Mouse (Mus musculus) forebrain, embryonic 13.5 days (tissue): ENCODE data around the gene Gm13889. TPM values are rescaled to one million over a fixed set of nuclear protein-coding genes. Genes with fewer than 3 reads are reported as not detected.

Experiments
- ATAC-seq: fragments of 200-750 bp; cut with Nextera tagmentation; 2 replicates; pipeline ENCODE4 v1.8.0; 2017
- H3K27ac ChIP-seq: fragments of 300-500 bp; sonication (generic); 2 replicates; pipeline ENCODE4 v1.5.1; 2015; ENCODE audit warnings: inconsistent platforms, mild to moderate bottlenecking, moderate library complexity
- H3K27me3 ChIP-seq: fragments of 300-500 bp; sonication (generic); 2 replicates; pipeline ENCODE4 v1.6.1; 2015; ENCODE audit warnings: mild to moderate bottlenecking, inconsistent platforms
- H3K36me3 ChIP-seq: fragments of 300-500 bp; sonication (generic); 2 replicates; pipeline ENCODE4 v1.6.1; 2015; ENCODE audit warnings: mild to moderate bottlenecking, inconsistent platforms; ENCODE audit not compliant: poor library complexity, severe bottlenecking
- H3K4me1 ChIP-seq: fragments of 300-500 bp; sonication (generic); 2 replicates; pipeline ENCODE4 v1.6.1; 2015; ENCODE audit warnings: inconsistent platforms
- H3K4me2 ChIP-seq: fragments of 300-500 bp; sonication (generic); 2 replicates; pipeline ENCODE4 v1.6.1; 2015; ENCODE audit warnings: inconsistent platforms, mild to moderate bottlenecking, moderate library complexity
- H3K4me3 ChIP-seq: fragments of 300-500 bp; sonication (generic); 2 replicates; pipeline ENCODE4 v1.5.1; 2015; ENCODE audit warnings: mild to moderate bottlenecking, inconsistent platforms
- H3K9ac ChIP-seq: fragments of 300-500 bp; sonication (generic); 2 replicates; pipeline ENCODE4 v1.6.1; 2015; ENCODE audit warnings: mild to moderate bottlenecking, inconsistent platforms
- H3K9me3 ChIP-seq: fragments of 300-500 bp; sonication (generic); replicated peaks from 2 replicates; pipeline ENCODE4 v1.6.1; 2016; ENCODE audit warnings: inconsistent platforms
- WGBS: fragments of 180-500 bp; shearing (Covaris S2); methylation state at CpG from one replicate; pipeline ENCODE4 v1.1.7; 2015; 5-methylcytosine and 5-hydroxymethylcytosine counted together
- polyA plus RNA-seq: library from polyadenylated mRNA; unstranded; fragments of >200 nt; fragmentation: Nextera tagmentation; extraction: Ambion mirVana; gene quantifications from 2 replicates; pipeline ENCODE4 v1.2.1, GENCODE M21; 2015

Gm13889 gene
- 17.7 and 22.3 TPM in 2 replicates for polyA plus RNA-seq

- H3K9me3 ChIP-seq = no peaks in the 10 kb centered on the region
- peak within 1 kb of the TSS; percentile 98 for H3K9ac ChIP-seq
- H3K27ac ChIP-seq = peak within 1 kb of the TSS; percentile 97
- ATAC-seq = peak; percentile 82
- peaks cover 40% of the 10 kb centered on the region for H3K4me1 ChIP-seq
- peak within 1 kb of the TSS; percentile 72 for H3K4me3 ChIP-seq
- WGBS = 2% methylated on average over 40 of the region's 62 CpGs
- peak within 1 kb of the TSS; percentile 98 for H3K4me2 ChIP-seq
- H3K36me3 ChIP-seq = no peaks in the 10 kb centered on the region
- 0 out of 2 replicates have a peak, but pooled peaks cover 3% of the 10 kb centered on the region for H3K27me3 ChIP-seq
These were observed at the start of gene Gm13889 for GRCm38 (mm10) chr2:93956908-93957784. Gene Gm13889 (minus strand): TSS chr2:93957201.

- Histone ChIP-seq H3K27ac (peak overlapping the region; percentile 6; the same call in 1 of the 2 replicates), H3K27me3 (no peaks in the 10 kb centered on the region), H3K4me2 (no peak overlapping the region), H3K9ac (no peak overlapping the region), H3K4me3 (no peak overlapping the region), H3K4me1 (peaks cover 4% of the 10 kb centered on the region; the same call in 1 of the 2 replicates), H3K9me3 (no peaks in the 10 kb centered on the region), H3K36me3 (peaks cover 82% of the 10 kb centered on the region)
- ATAC-seq = peak; percentile 94
- 3% methylated on average over 2 of the region's 2 CpGs for WGBS
These were observed 45.3 kb upstream of the Gm13889 start for GRCm38 (mm10) chr2:94002331-94002730.

GRCm38 (mm10) chr2:94001918-94002317 lies 44.9 kb upstream of the Gm13889 start:
- no peak overlapping the region; the same call in 1 of the 2 replicates for H3K27ac ChIP-seq
- peak; percentile 51 for ATAC-seq
- H3K36me3 ChIP-seq = peaks cover 81% of the 10 kb centered on the region
- no peak overlapping the region for H3K4me3 ChIP-seq
- peaks cover 4% of the 10 kb centered on the region; the same call in 1 of the 2 replicates for H3K4me1 ChIP-seq
- no peak overlapping the region for H3K9ac ChIP-seq
- H3K27me3 ChIP-seq = no peaks in the 10 kb centered on the region
- WGBS = 88% methylated on average over 4 of the region's 4 CpGs
- no peaks in the 10 kb centered on the region for H3K9me3 ChIP-seq
- H3K4me2 ChIP-seq = no peak overlapping the region

GRCm38 (mm10) chr2:94001411-94001810 lies 44.4 kb upstream of the Gm13889 start:
- Histone ChIP-seq H3K27ac (no peak overlapping the region), H3K36me3 (peaks cover 77% of the 10 kb centered on the region), H3K4me2 (no peak overlapping the region), H3K27me3 (no peaks in the 10 kb centered on the region), H3K9ac (no peak overlapping the region), H3K9me3 (no peaks in the 10 kb centered on the region), H3K4me3 (no peak overlapping the region), H3K4me1 (peaks cover 4% of the 10 kb centered on the region; the same call in 1 of the 2 replicates)
- ATAC-seq = no peak
- 83% methylated on average over 6 of the region's 6 CpGs for WGBS

- Histone ChIP-seq H3K27me3 (no peaks in the 10 kb centered on the region), H3K4me2 (no peak within 1 kb of the TSS), H3K9me3 (no peaks in the 10 kb centered on the region), H3K36me3 (peaks cover 68% of the 10 kb centered on the region), H3K9ac (no peak within 1 kb of the TSS), H3K4me1 (peaks cover 24% of the 10 kb centered on the region), H3K27ac (no peak within 1 kb of the TSS), H3K4me3 (no peak within 1 kb of the TSS)
- ATAC-seq = no peak
- WGBS = 97% methylated on average over 6 of the region's 6 CpGs
These were observed 39.3 kb upstream of the Gm13889 start, which contains the start of gene Gm27027 for GRCm38 (mm10) chr2:93996254-93996653. Gene Gm27027 (minus strand): TSS chr2:93996354.

- Histone ChIP-seq H3K9me3 (no peaks in the 10 kb centered on the region), H3K4me1 (peaks cover 24% of the 10 kb centered on the region), H3K9ac (0 out of 2 replicates have a peak overlapping the region, but pooled peaks have one; percentile 13), H3K27ac (peak overlapping the region; percentile 81), H3K27me3 (no peaks in the 10 kb centered on the region), H3K4me3 (no peak overlapping the region), H3K4me2 (peak overlapping the region; percentile 31; the same call in 1 of the 2 replicates), H3K36me3 (peaks cover 79% of the 10 kb centered on the region)
- 40% methylated on average over 3 of the region's 3 CpGs for WGBS
- peak; percentile 65 for ATAC-seq
These were observed 35.8 kb upstream of the Gm13889 start for GRCm38 (mm10) chr2:93992810-93993209.

GRCm38 (mm10) chr2:93992259-93992658 lies 35.3 kb upstream of the Gm13889 start:
- peaks cover 79% of the 10 kb centered on the region for H3K36me3 ChIP-seq
- peak; percentile 80 for ATAC-seq
- WGBS = 16% methylated on average over 5 of the region's 5 CpGs
- peak overlapping the region; percentile 81 for H3K27ac ChIP-seq
- H3K4me2 ChIP-seq = peak overlapping the region; percentile 31; the same call in 1 of the 2 replicates
- peaks cover 24% of the 10 kb centered on the region for H3K4me1 ChIP-seq
- H3K4me3 ChIP-seq = no peak overlapping the region
- H3K27me3 ChIP-seq = no peaks in the 10 kb centered on the region
- H3K9me3 ChIP-seq = no peaks in the 10 kb centered on the region
- no peak overlapping the region for H3K9ac ChIP-seq

GRCm38 (mm10) chr2:93991336-93991735 lies 34.3 kb upstream of the Gm13889 start:
- no peaks in the 10 kb centered on the region for H3K27me3 ChIP-seq
- H3K36me3 ChIP-seq = peaks cover 82% of the 10 kb centered on the region
- no peaks in the 10 kb centered on the region for H3K9me3 ChIP-seq
- no peak overlapping the region for H3K4me2 ChIP-seq
- H3K9ac ChIP-seq = no peak overlapping the region
- H3K27ac ChIP-seq = peak overlapping the region; percentile 81; the same call in 1 of the 2 replicates
- no peak overlapping the region for H3K4me3 ChIP-seq
- no peak for ATAC-seq
- peaks cover 24% of the 10 kb centered on the region for H3K4me1 ChIP-seq
- 95% methylated on average over 3 of the region's 3 CpGs for WGBS

GRCm38 (mm10) chr2:93988440-93988839 lies 31.4 kb upstream of the Gm13889 start:
- ATAC-seq = no peak

GRCm38 (mm10) chr2:93982457-93983235 lies 25.6 kb upstream of the Gm13889 start:
- Histone ChIP-seq H3K4me1 (0 out of 2 replicates have a peak, but pooled peaks cover under 1% of the 10 kb centered on the region), H3K9ac (no peak overlapping the region), H3K9me3 (no peaks in the 10 kb centered on the region), H3K27ac (no peak overlapping the region), H3K4me2 (no peak overlapping the region), H3K36me3 (peaks cover 78% of the 10 kb centered on the region), H3K4me3 (no peak overlapping the region), H3K27me3 (no peaks in the 10 kb centered on the region)
- no peak for ATAC-seq
- WGBS = 95% methylated on average over 4 of the region's 4 CpGs

More at GRCm38 (mm10) chr2:93988440-93988839, 31.4 kb upstream of the Gm13889 start:
- Histone ChIP-seq H3K27me3 (no peaks in the 10 kb centered on the region), H3K36me3 (peaks cover 76% of the 10 kb centered on the region), H3K4me2 (no peak overlapping the region), H3K9ac (no peak overlapping the region), H3K9me3 (no peaks in the 10 kb centered on the region), H3K27ac (no peak overlapping the region), H3K4me1 (peaks cover 22% of the 10 kb centered on the region), H3K4me3 (no peak overlapping the region)
- 99% methylated on average over 2 of the region's 2 CpGs for WGBS

GRCm38 (mm10) chr2:93979249-93980120 lies 22.5 kb upstream of the Gm13889 start:
- no peaks in the 10 kb centered on the region for H3K9me3 ChIP-seq
- no peaks in the 10 kb centered on the region for H3K27me3 ChIP-seq
- no peak overlapping the region for H3K9ac ChIP-seq
- no peak overlapping the region for H3K4me3 ChIP-seq
- WGBS = 90% methylated on average over 7 of the region's 7 CpGs
- peaks cover 57% of the 10 kb centered on the region for H3K36me3 ChIP-seq
- no peak for ATAC-seq
- H3K4me2 ChIP-seq = no peak overlapping the region
- no peak overlapping the region for H3K27ac ChIP-seq
- H3K4me1 ChIP-seq = peaks cover 27% of the 10 kb centered on the region
